Mouse (Mus musculus) erythroid progenitor cell, adult 5-6 weeks (primary cell): ENCODE data around the gene Slc22a19. TPM values are rescaled to one million over a fixed set of nuclear protein-coding genes. Genes with fewer than 3 reads are reported as not detected.
"Not testable (repeated sequence)": the region's sequence is repeated elsewhere in the genome, so short reads cannot be mapped to it uniquely, and the experiment has no call there.

ENCODE experiments used
- ATAC-seq: replicated peaks from 2 replicates; pipeline ENCODE4 v1.8.0; 2016; ENCODE audit warnings: moderate number of reproducible peaks, mild to moderate bottlenecking, moderate TSS enrichment, inconsistent platforms; ENCODE audit not compliant: poor library complexity, low FRiP score, severe bottlenecking
- total RNA-seq, 2 experiments: library from RNA; stranded (forward) in 1 of 2; stranded (reverse) in 1 of 2; fragments of 150-400 nt in 1 of 2; fragments of 186-747, 209-891 nt in 1 of 2; gene quantifications; 2 replicates each; pipeline versions ENCODE4 v1.2.3 to v1.2.4; 2015 to 2017; ENCODE audit warnings: low replicate concordance in 2 of 2

Slc22a19 gene
- total RNA-seq (2015; ENCODE audit: low replicate concordance) (not detected in 2 replicates), total RNA-seq (2017; ENCODE audit: low replicate concordance) (not detected in 2 replicates)

GRCm38 (mm10) chr19:7711148-7711547 lies at the start of gene Slc22a19:
Slc22a19 (minus strand) TSS chr19:7711310.
- ATAC-seq, result no peak

GRCm38 (mm10) chr19:7753371-7753770 lies 42.3 kb upstream of the Slc22a19 start:
- not testable (repeated sequence) for ATAC-seq

- no peak for ATAC-seq
Observed at GRCm38 (mm10) chr19:7729543-7729942, 18.4 kb upstream of the Slc22a19 start.

- not testable (repeated sequence) for ATAC-seq
Observed at GRCm38 (mm10) chr19:7693104-7693503, 18.0 kb downstream of the Slc22a19 start.

GRCm38 (mm10) chr19:7691259-7691658 lies 19.9 kb downstream of the Slc22a19 start:
- no peak for ATAC-seq

- ATAC-seq, result no peak
Observed at GRCm38 (mm10) chr19:7687988-7688387, 23.1 kb downstream of the Slc22a19 start.

GRCm38 (mm10) chr19:7672033-7672432 lies 39.1 kb downstream of the Slc22a19 start:
- ATAC-seq, result no peak

GRCm38 (mm10) chr19:7648913-7649666 lies 62.0 kb downstream of the Slc22a19 start:
- no peak for ATAC-seq

- ATAC-seq, result no peak
Observed at GRCm38 (mm10) chr19:7633786-7634185, 77.3 kb downstream of the Slc22a19 start.

- no peak for ATAC-seq
Observed at GRCm38 (mm10) chr19:7633021-7633420, 78.1 kb downstream of the Slc22a19 start.

Other genes with a start within 250 kb of the Slc22a19 start
- gene Rtn3, start 228.0 kb downstream of the Slc22a19 start, total RNA-seq (2015; ENCODE audit: low replicate concordance), result 110 and 116 TPM in 2 replicates
- 55.3 and 60.5 TPM in 2 replicates for gene Rtn3, start 228.0 kb downstream of the Slc22a19 start, total RNA-seq (2017; ENCODE audit: low replicate concordance)
- 36.8 and 46.9 TPM in 2 replicates for gene Atl3, start 217.3 kb downstream of the Slc22a19 start, total RNA-seq (2015; ENCODE audit: low replicate concordance)
- 49.4 and 53.0 TPM in 2 replicates for gene Atl3, start 217.3 kb downstream of the Slc22a19 start, total RNA-seq (2017; ENCODE audit: low replicate concordance)
- 46.5 and 56.6 TPM in 2 replicates for gene Pla2g16, start 153.9 kb downstream of the Slc22a19 start, total RNA-seq (2015; ENCODE audit: low replicate concordance)
- gene Pla2g16, start 153.9 kb downstream of the Slc22a19 start, total RNA-seq (2017; ENCODE audit: low replicate concordance), result 45.8 and 73.4 TPM in 2 replicates
- gene Lgals12, start 104.1 kb downstream of the Slc22a19 start, total RNA-seq (2015; ENCODE audit: low replicate concordance), result not detected in 2 replicates
- gene Lgals12, start 104.1 kb downstream of the Slc22a19 start, total RNA-seq (2017; ENCODE audit: low replicate concordance), result not detected in 2 replicates
- not detected in 2 replicates for gene Hrasls5, start 98.8 kb downstream of the Slc22a19 start, total RNA-seq (2015; ENCODE audit: low replicate concordance)
- not detected in 2 replicates for gene Hrasls5, start 98.8 kb downstream of the Slc22a19 start, total RNA-seq (2017; ENCODE audit: low replicate concordance)
- gene Slc22a26, start 91.4 kb upstream of the Slc22a19 start, total RNA-seq (2015; ENCODE audit: low replicate concordance), result not detected in 2 replicates
- gene Slc22a26, start 91.4 kb upstream of the Slc22a19 start, total RNA-seq (2017; ENCODE audit: low replicate concordance), result not detected in 2 replicates